In genomic region chr13:56134031-56134430, GRCm38 (mm10) we compare ENCODE assay signal across 8 mouse cellular contexts. TPM values are rescaled to one million over a fixed set of nuclear protein-coding genes. Genes with fewer than 3 reads are reported as not detected.
DNase-seq lines count a peak whose midpoint lies in the region; ATAC-seq and TF ChIP-seq lines count a peak whose summit lies in the region.

No protein-coding gene starts in this region.

- no peak for ATAC-seq in lung, embryonic 15.5 days (ENCODE audit: borderline replicate concordance, extremely low read depth, low FRiP score, low TSS enrichment)
- ATAC-seq in intestine, embryonic 15.5 days: no peak
- no peak for ATAC-seq in neural tube, embryonic 12.5 days (ENCODE audit: low FRiP score, low read depth)

- no peak for TF ChIP-seq CTCF in cortical plate, adult 2 months (IDR thresholded peaks at IDR 0.05; ENCODE audit: extremely low read depth, insufficient read depth, low read length)

- H3K9ac ChIP-seq in lung, embryonic 15.5 days: peak overlapping the region; percentile 99
- H3K9ac ChIP-seq in intestine, embryonic 15.5 days: no peak overlapping the region
- peak overlapping the region; percentile 98; the same call in 1 of the 2 replicates for H3K9ac ChIP-seq in neural tube, embryonic 12.5 days

- H3K4me2 ChIP-seq in lung, embryonic 15.5 days: peak overlapping the region; percentile 83
- peak overlapping the region; percentile 81 for H3K4me2 ChIP-seq in intestine, embryonic 15.5 days (replicated peaks)
- H3K4me2 ChIP-seq in neural tube, embryonic 12.5 days (replicated peaks): peak overlapping the region; percentile 78

- DNase-seq in lung, postnatal 10 days: no peak
- no peak for DNase-seq in left cerebral cortex, adult 18-20 months (ENCODE audit: low spot score in 2 of 2)
- no peak for DNase-seq in c-Kit-positive CD71-positive TER-119-positive erythroid progenitor cells, embryonic 14.5 days (ENCODE audit: low spot score)
- DNase-seq in cerebellum, postnatal 14 days: no peak

- no peaks in the 10 kb centered on the region for H3K9me3 ChIP-seq in lung, embryonic 15.5 days
- no peaks in the 10 kb centered on the region for H3K9me3 ChIP-seq in intestine, embryonic 15.5 days
- H3K9me3 ChIP-seq in neural tube, embryonic 12.5 days: no peaks in the 10 kb centered on the region

- no peaks in the 10 kb centered on the region for H3K27me3 ChIP-seq in lung, embryonic 15.5 days
- no peaks in the 10 kb centered on the region for H3K27me3 ChIP-seq in intestine, embryonic 15.5 days (replicated peaks)
- no peaks in the 10 kb centered on the region for H3K27me3 ChIP-seq in neural tube, embryonic 12.5 days (replicated peaks)

- H3K4me3 ChIP-seq in lung, embryonic 15.5 days: peak overlapping the region; percentile 98
- peak overlapping the region; percentile 63; the same call in 1 of the 2 replicates for H3K4me3 ChIP-seq in cortical plate, adult 2 months (ENCODE audit: insufficient read depth, low read length)
- peak overlapping the region; percentile 86 for H3K4me3 ChIP-seq in intestine, embryonic 15.5 days (replicated peaks)
- peak overlapping the region; percentile 98 for H3K4me3 ChIP-seq in neural tube, embryonic 12.5 days

- H3K4me1 ChIP-seq in lung, embryonic 15.5 days: peaks cover 31% of the 10 kb centered on the region
- peaks cover 2% of the 10 kb centered on the region; the same call in 1 of the 2 replicates for H3K4me1 ChIP-seq in cortical plate, adult 2 months (ENCODE audit: control insufficient read depth, insufficient read depth, low read length)
- peaks cover 26% of the 10 kb centered on the region for H3K4me1 ChIP-seq in intestine, embryonic 15.5 days (replicated peaks)
- peaks cover 21% of the 10 kb centered on the region for H3K4me1 ChIP-seq in neural tube, embryonic 12.5 days

- 0 out of 2 replicates have a peak, but pooled peaks cover 6% of the 10 kb centered on the region for H3K36me3 ChIP-seq in lung, embryonic 15.5 days
- H3K36me3 ChIP-seq in intestine, embryonic 15.5 days: peaks cover 5% of the 10 kb centered on the region; the same call in 1 of the 2 replicates
- H3K36me3 ChIP-seq in neural tube, embryonic 12.5 days: peaks cover 12% of the 10 kb centered on the region; the same call in 1 of the 2 replicates

- 41% methylated on average over 5 of the region's 5 CpGs for WGBS in lung, embryonic 15.5 days
- 46% methylated on average over 5 of the region's 5 CpGs for WGBS in intestine, embryonic 15.5 days
- 47% methylated on average over 5 of the region's 5 CpGs for WGBS in neural tube, embryonic 12.5 days

- TF ChIP-seq POLR2A in cortical plate, adult 2 months (IDR thresholded peaks at IDR 0.05; ENCODE audit: extremely low read depth, insufficient read depth, low read length): no peak

- no peak overlapping the region for H3K27ac ChIP-seq in lung, embryonic 15.5 days
- no peak overlapping the region for H3K27ac ChIP-seq in cortical plate, adult 2 months (ENCODE audit: insufficient read depth, low read length)
- H3K27ac ChIP-seq in intestine, embryonic 15.5 days: no peak overlapping the region
- no peak overlapping the region for H3K27ac ChIP-seq in neural tube, embryonic 12.5 days

RNA-seq across cellular contexts. Expression of gene H2afy, which starts 2.1 kb away (rescaled TPM):
- polyA plus RNA-seq in lung, embryonic 15.5 days (2015; fragmentation: Nextera tagmentation; extraction: Ambion mirVana): 317 and 326 TPM in 2 replicates
- 110 and 116 TPM in 2 replicates for polyA plus RNA-seq in cortical plate, adult 2 months (2012; rRNA removed)
- polyA plus RNA-seq in intestine, embryonic 15.5 days (2015; fragmentation: Nextera tagmentation; extraction: Ambion mirVana): 297 and 322 TPM in 2 replicates
- polyA plus RNA-seq in neural tube, embryonic 12.5 days (2016; fragmentation: Nextera tagmentation; extraction: Ambion mirVana): 534 and 554 TPM in 2 replicates
- total RNA-seq in left cerebral cortex, adult 18-20 months (2021): 100 to 1,000 TPM; 104 to 106 TPM

RNA-seq across cellular contexts. Expression of gene Tifab, which starts 44.7 kb away (rescaled TPM):
- polyA plus RNA-seq in lung, embryonic 15.5 days (2015; fragmentation: Nextera tagmentation; extraction: Ambion mirVana): 3.1 and 3.9 TPM in 2 replicates
- polyA plus RNA-seq in cortical plate, adult 2 months (2012; rRNA removed): 2.4 and 2.5 TPM in 2 replicates
- polyA plus RNA-seq in intestine, embryonic 15.5 days (2015; fragmentation: Nextera tagmentation; extraction: Ambion mirVana): 4.1 and 4.5 TPM in 2 replicates
- 1.4 TPM in 2 replicates for polyA plus RNA-seq in neural tube, embryonic 12.5 days (2016; fragmentation: Nextera tagmentation; extraction: Ambion mirVana)
- total RNA-seq in left cerebral cortex, adult 18-20 months (2021): 1 to 10 TPM; 1.7 to 1.9 TPM
